Mouse (Mus musculus) CH12F3 (cell line): ENCODE data around the gene Rbm5.

ENCODE experiments used
- in situ Hi-C: fragments of 300-500 bp; cut with MboI; formaldehyde crosslinking; loops from 2 replicates; pipeline ENCODE4 v1.14.3; 2020; ENCODE audit warnings: low sequenced_read_pairs

Gene Rbm5

DNA sequence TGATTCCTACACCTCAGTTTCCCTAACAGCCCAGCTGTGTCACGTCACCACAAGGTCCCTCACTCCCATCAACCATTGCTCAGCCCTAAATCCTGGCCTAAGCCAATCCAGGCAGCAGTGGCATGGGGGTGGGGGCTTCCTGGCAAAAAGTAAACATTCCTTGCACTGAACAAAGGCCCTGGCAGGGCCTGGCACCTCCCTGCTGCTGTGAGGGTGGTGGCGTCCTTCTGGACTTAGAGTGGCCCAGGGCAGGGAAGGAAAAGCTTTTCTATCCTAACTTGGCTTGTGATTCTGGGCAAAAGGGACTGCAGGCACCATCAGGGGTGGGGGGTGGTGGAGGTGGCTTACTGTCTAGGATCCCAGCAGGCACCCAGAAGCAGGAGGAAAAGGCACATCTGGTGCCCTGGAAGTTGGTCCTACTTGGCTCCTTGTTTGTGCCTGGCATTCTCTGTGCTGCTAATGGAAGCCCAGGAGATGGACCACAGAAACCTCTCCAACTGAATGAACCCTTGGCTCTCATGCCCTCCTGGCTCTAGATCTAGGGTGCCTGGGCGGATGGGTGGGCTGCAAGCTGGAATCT lies 68.1 kb downstream of the Rbm5 start:
- in situ Hi-C loops = no loop called here

DNA sequence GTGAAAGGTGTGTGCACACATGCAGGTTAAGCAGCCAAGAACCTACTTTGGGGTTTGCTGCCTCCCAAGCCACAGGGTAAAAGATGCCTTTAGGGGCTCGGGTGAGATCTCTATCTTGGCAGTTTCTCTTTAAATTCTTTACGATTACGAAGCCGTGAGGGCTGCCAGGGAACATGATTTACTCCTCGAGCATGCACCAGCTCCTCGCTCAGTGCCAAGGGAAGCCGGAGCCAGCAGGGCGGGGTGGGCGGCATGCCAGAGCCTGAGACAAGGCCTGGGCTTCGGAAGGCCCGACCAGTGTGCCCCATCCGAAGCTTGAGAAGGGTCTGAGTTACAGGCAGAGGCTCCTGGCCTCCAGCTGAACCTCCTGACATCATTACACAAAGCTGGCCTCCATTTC lies 69.2 kb downstream of the Rbm5 start:
- in situ Hi-C loops = no loop called here

DNA sequence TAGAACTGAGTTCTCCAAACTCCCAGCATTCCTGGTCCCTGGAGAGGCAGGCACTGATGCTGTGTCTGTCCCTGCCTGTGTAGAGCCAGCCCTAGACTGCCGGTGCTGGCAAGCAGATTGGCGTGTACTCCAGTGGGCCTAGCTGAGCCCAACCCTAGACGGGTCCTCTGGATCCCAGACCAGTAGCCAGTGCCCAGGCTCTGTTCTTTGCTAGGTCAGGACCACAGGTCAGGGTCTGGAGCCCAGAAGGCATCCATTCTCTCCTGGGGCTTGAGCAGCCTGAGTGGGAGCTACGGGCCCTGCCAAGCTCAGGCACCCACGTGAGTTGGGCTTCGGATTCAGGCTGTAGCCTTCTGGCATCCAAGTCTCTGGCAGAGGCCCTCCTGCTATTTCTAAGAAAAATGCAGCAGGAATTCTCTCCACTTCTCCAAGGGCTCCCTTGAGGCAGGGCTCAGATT lies 70.7 kb downstream of the Rbm5 start:
- in situ Hi-C loops = no loop called here

DNA sequence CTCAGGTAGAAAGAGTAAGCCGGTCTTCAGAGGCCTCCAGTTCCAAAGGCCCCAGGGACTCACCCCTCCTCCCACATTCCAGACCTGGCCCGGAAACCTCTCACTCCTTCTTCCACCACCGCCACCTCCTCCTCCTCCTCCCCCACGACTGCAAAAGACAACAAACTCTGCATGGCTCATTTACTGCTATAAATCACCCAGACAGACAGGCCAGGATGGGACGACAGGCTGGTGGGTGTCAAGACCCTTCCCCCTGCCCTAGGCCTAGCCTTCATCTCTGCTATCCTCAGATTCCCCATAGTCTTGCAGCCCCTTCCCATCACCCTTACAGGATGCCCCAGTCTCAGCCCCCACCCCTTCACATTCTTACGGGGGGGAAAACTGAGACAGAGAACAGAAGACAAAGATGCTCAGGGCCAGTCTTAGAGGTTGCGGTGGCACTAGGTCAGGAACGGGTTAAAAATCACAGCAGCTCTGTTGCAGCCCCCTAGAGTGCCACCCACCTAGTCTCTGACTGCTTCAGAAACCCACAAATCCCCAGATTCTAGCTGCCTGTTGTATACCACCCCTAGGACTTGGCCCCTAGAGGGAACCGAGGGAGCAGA lies 71.3 kb downstream of the Rbm5 start:
- in situ Hi-C loops = no loop called here

DNA sequence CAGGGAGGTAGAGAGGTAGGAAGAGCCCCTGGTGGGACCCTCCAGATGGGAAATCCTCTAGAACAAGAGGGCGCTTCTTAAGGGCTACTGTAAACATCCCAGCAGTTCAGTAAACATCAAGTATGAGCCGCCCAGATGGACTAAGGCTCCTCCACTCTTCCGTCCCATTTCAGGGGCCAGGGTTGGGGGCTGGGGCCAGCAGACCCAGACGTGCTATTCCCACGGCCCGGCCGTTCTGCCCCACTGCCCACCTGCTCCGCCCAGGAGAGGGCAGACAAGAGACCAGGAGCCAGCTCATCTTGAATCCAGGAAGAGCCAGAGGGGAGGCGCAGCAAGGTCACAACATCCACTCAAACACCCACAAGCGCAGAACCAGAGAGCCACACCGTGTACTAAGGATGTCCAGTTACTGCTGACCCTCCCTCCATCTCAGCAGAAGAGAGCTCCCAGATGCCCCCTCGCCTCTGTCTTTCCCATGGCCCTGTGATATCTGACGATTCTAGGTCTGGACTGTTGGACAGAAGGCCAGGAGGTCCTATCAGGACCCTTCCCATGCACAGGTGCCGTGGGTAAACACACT lies 72.1 kb downstream of the Rbm5 start:
- in situ Hi-C loops = no loop called here

DNA sequence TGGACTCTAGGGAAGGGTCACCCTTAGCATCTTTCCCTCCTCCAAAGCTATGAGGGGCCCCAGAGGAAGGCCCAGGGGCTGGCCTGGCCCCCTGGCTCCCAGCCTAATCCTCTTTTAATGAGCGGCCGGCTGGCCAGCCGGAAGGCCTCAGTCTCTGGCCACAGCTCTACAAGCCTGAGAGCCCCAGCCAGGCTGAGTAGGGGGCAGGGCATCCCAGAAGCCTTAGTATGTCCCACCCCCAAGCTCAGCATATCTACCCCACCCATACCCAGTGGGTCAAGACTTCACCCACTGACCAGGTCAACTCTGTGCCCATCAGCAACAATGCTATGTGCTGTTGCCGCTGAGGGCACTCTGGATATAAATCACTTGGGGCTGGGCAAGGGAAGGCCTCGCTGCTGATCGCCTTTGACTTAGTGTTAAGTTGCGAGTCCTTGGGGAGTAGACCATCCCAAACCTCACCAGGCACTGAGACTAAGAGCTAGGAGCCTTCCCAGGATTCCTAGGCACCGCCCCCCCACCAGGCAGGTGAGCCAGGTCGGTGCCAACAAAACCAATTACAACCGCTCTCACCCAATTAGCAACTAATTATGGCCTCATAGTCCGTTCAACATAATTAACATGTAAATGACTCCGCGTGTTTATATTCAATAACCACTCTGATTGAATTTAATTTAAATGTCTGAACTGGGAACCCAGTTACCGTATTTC lies 72.8 kb downstream of the Rbm5 start:
- in situ Hi-C loops = no loop called here

DNA sequence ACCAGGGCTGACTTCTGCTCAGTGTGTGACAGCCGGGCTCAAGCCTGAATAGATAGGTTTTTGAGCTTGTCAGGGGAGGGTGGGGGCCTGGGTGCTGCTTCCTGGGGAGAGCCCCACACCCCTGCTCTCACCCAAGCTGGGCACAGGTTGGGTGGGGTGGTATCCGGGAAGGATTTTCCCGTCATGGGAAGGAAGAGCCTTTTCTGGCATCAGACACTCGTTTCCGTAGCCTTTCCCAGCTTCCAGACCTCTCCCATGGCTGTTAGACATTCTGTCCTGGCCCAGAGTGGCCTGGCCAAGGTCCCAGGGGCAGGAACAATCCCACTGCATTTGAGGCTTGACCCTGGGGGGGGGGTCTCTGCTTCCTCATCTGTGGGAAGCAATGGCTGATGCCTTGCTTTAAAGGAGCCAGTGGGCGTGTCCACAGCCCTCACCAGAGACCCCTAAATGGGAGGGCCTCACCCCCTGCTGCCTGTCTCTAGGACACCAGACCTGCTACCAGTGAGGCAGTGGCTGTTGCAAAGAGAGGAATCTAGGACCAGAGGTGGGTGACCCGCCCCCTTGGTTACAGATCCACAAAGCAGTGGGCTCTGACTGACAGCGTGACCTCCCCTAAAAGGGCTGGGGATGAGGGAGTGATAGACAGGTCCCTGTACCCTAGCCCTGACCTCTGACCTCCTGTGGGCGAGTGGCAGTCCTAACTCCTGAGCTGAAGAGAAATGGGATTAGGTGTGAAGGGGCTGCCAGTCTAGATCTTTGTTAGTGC lies 73.8 kb downstream of the Rbm5 start:
- in situ Hi-C loops = no loop called here

DNA sequence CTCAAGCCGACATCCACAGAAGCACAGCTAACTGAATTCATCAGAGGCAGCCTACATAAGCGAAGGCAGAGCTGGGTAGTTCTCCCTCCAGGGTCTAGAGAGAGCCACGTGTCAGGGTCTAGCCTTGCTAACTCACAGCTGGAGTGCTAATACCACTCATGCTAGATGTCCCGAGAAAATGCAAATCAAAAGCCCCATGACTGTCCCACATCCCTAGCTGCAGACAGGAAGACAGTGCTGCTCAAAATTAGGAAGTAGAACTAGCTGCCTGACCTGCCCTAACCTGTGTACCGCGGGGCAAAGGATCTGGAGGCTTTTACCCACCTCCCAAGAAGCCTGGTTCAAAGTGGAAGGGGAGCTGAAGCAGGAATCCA lies 74.7 kb downstream of the Rbm5 start:
- in situ Hi-C loops = no loop called here

DNA sequence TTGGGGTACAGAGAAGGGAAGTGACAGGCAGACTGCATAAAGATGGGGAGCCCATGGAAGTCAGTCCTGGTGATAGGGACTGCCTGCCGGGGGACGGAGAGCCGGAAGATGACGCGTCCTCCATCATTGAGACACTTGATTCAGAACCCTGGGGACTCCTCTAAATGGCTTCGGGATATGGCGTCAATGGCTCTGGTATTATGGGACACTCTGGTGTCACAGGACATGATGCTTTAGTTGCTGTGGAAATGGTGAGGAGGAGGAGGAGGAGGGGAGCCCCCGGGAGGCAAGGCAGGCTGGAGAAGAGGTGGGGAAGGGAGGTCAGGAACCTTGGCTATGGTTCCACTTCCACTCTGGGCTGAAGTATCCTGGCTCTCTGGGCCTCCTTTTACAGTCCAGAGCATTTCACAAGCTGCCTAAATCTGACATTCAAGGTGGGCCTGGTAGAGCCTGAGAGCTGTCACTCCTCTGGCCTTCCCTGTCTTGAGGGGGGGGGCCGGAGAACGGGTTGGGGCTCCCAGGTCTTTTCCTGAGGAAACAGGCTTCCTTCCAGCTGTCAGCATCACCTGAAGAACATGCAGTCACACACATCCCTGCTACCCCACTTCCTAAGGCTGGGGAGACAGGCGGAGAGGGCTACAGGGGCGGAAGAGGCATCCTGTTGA lies 75.2 kb downstream of the Rbm5 start:
- in situ Hi-C loops = no loop called here

DNA sequence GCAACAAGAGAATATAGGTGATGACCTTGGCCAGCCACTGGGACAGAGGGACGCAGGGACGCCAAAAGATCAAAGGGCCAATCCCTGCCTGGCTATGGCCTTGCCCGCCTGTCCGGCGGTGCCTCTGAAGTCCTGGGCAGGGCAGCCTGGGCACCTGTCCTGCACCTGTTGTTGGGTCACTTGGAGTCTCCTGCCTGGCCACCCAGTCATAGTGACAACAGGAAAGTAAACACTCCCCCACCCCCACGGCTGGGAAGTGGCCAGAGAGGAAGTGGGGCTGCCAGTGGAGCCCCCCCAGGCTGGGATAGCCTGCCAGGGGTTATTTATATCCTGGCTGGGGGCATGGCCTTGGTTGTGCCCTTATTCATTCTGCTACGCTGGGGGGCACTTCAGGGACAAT lies 76.2 kb downstream of the Rbm5 start:
- in situ Hi-C loops = no loop called here

DNA sequence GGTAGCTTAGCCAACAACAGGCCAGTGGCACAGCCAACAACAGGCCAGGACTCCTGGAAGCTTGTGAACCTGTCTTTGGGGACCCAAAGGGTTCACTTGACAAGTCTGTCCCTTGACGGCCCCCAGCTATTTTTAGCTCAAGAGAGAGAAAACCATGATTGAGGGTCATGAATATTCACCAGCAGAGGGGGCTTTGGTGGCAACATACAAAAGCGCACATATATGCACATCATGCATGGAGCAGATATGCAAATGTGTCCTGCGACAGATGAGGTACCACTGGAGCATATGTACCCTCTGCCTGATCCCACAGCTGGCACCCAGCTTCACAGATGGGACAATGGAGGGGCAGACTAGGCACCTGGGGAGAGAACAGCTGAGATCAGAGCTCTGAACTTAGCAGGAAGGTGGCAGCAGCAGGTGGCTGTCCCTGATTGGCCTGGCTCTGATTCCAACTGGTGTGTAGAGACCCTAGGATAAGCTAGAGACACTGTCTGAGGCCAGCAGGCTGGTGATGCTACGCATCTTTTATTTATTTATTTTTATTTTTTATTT lies 77.3 kb downstream of the Rbm5 start:
- in situ Hi-C loops = no loop called here

DNA sequence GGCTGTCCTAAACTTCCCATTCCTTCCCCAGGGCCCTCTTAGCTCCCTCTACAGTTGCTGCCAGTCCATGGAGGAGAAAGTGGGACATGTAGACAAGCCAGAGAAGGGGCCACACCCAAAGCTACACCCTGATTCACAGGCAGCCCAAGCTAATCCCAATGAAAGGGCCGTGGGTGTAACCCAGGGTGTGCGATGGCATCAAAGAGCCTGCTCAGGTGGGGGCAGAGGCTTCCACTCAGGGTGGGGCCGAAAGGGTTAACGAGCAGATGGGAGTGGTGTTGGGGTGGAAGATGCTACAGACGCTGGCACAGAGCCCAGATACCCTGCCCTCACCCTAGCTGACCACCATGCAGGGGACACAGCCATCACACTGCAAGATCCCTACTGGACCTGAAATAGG lies 78.0 kb downstream of the Rbm5 start:
- in situ Hi-C loops = no loop called here

DNA sequence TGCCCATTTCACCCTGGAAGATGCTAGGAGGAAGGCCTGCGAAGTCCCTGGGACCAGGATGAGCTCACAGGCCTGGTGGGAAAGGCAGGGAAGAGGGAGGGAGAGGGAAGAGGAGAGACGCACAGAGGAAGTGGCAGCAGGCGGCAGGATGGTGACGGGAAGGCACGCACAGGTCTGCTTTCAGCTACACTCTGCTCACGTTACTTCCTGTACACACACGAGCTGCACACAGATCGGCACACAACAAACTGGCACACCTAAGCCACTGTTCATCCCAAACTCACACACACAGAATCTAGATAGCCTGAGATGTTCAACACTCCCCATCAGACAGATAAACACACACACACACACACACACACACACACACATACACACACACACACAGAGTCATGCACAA lies 80.4 kb downstream of the Rbm5 start:
- in situ Hi-C loops = no loop called here
